Mouse (Mus musculus): Measurements from ENCODE around the gene Gabrd. TPM values are rescaled to one million over a fixed set of nuclear protein-coding genes. Genes with fewer than 3 reads are reported as not detected.

The Gabrd gene
- total and polyA plus RNA-seq, 3 experiments: 0.08 TPM; not detected in 2

- H3K4me2 ChIP-seq (ENCODE audit: insufficient read depth, low read depth, poor library complexity, severe bottlenecking): no peak overlapping the region
- peak; percentile 46 for DNase-seq (ENCODE audit: extremely low read depth)
- H3K4me1 ChIP-seq (ENCODE audit: control insufficient read depth in 1 of 2, insufficient read depth in 2 of 2): peaks cover 16 to 18% of the 10 kb centered on the region in 2 experiments
- H3K36me3 ChIP-seq (replicated peaks in 1 of 2; ENCODE audit: control insufficient read depth in 1 of 2, insufficient read depth in 1 of 2, low read length in 1 of 2): no peaks in the 10 kb centered on the region
- H3K9me3 ChIP-seq (replicated peaks; ENCODE audit: low read length): peaks cover 13% of the 10 kb centered on the region
- H3K27me3 ChIP-seq (replicated peaks): peaks cover 39% of the 10 kb centered on the region
- in situ Hi-C loops (cut with MboI; ENCODE audit: low pct_ligation_motif_present, low pct_unique_long_range_greater_than_20kb, low sequenced_read_pairs): no loop called here
- dilution Hi-C loops (cut with MboI; ENCODE audit: extremely low pct_ligation_motif_present, extremely low pct_unique_long_range_greater_than_20kb, low sequenced_read_pairs): no loop called here
- H3K4me3 ChIP-seq (replicated peaks in 1 of 3; ENCODE audit: low read depth in 2 of 3, low read length in 2 of 3, poor library complexity in 1 of 3): no peak overlapping the region
- no peak overlapping the region for H3K27ac ChIP-seq (ENCODE audit: insufficient read depth, low read depth)
- no peak for TF ChIP-seq USF2 (conservative IDR thresholded peaks at IDR 0.05; ENCODE audit: low read depth, low read length)
- TF ChIP-seq IRF4 (IDR thresholded peaks at IDR 0.05; ENCODE audit: low read depth, low read length): no peak
- TF ChIP-seq HCFC1 (IDR thresholded peaks at IDR 0.05; ENCODE audit: low read depth, low read length): no peak
- TF ChIP-seq ZC3H11A (IDR thresholded peaks at IDR 0.05; ENCODE audit: low read depth, low read length): no peak
- TF ChIP-seq RAD21 (IDR thresholded peaks at IDR 0.05; ENCODE audit: low read depth, low read length): peak; percentile 22
- TF ChIP-seq CTCF (conservative IDR thresholded peaks at IDR 0.05 in 1 of 2, IDR thresholded peaks at IDR 0.05 in 1 of 2; ENCODE audit: low read depth in 2 of 2, low read length in 2 of 2): peak; percentile 29 to 67; a peak in 3 of 4 replicates
- TF ChIP-seq USF1 (IDR thresholded peaks at IDR 0.05; ENCODE audit: low read depth, low read length): no peak
- no peak for TF ChIP-seq ELF1 (IDR thresholded peaks at IDR 0.05; ENCODE audit: low read depth, low read length)
- TF ChIP-seq CHD1 (IDR thresholded peaks at IDR 0.05; ENCODE audit: low read depth, low read length): no peak
- no peak overlapping the region for H3K9ac ChIP-seq (ENCODE audit: insufficient read depth, low read depth)
- no peaks in the 10 kb centered on the region for H3K79me2 ChIP-seq (replicated peaks; ENCODE audit: control insufficient read depth, extremely low read depth, insufficient read depth, poor library complexity, severe bottlenecking)
Observed at GRCm38 (mm10) chr4:155357601-155358000, 40.3 kb downstream of the Gabrd start.

GRCm38 (mm10) chr4:155356354-155356753 lies 41.6 kb downstream of the Gabrd start:
- no peaks in the 10 kb centered on the region for H3K79me2 ChIP-seq (replicated peaks; ENCODE audit: control insufficient read depth, extremely low read depth, insufficient read depth, poor library complexity, severe bottlenecking)
- peaks cover 7% of the 10 kb centered on the region for H3K9me3 ChIP-seq (replicated peaks; ENCODE audit: low read length)
- in situ Hi-C loops (cut with MboI; ENCODE audit: low pct_ligation_motif_present, low pct_unique_long_range_greater_than_20kb, low sequenced_read_pairs) (no loop called here), dilution Hi-C loops (cut with MboI; ENCODE audit: extremely low pct_ligation_motif_present, extremely low pct_unique_long_range_greater_than_20kb, low sequenced_read_pairs) (no loop called here)
- H3K27ac ChIP-seq (ENCODE audit: insufficient read depth, low read depth): no peak overlapping the region
- H3K4me1 ChIP-seq (ENCODE audit: control insufficient read depth in 1 of 2, insufficient read depth in 2 of 2): peaks cover 16 to 27% of the 10 kb centered on the region in 2 experiments
- no peaks in the 10 kb centered on the region for H3K36me3 ChIP-seq (replicated peaks in 1 of 2; ENCODE audit: control insufficient read depth in 1 of 2, insufficient read depth in 1 of 2, low read length in 1 of 2)
- H3K4me2 ChIP-seq (ENCODE audit: insufficient read depth, low read depth, poor library complexity, severe bottlenecking): no peak overlapping the region
- H3K9ac ChIP-seq (ENCODE audit: insufficient read depth, low read depth): no peak overlapping the region
- TF ChIP-seq MXI1 (IDR thresholded peaks at IDR 0.05; ENCODE audit: low read depth, low read length): no peak
- no peak for TF ChIP-seq RAD21 (IDR thresholded peaks at IDR 0.05; ENCODE audit: low read depth, low read length)
- no peak for TF ChIP-seq MYC (IDR thresholded peaks at IDR 0.05; ENCODE audit: low read depth, low read length)
- TF ChIP-seq CHD1 (IDR thresholded peaks at IDR 0.05; ENCODE audit: low read depth, low read length): no peak
- TF ChIP-seq E2F4 (IDR thresholded peaks at IDR 0.05; ENCODE audit: insufficient replicate concordance, low read depth, low read length): no peak
- no peak for TF ChIP-seq MAFK (IDR thresholded peaks at IDR 0.05; ENCODE audit: insufficient replicate concordance, low read length)
- no peak for TF ChIP-seq JUN (IDR thresholded peaks at IDR 0.05; ENCODE audit: insufficient read depth, low read depth, low read length)
- no peak for TF ChIP-seq SMC3 (IDR thresholded peaks at IDR 0.05; ENCODE audit: low read depth, low read length)
- TF ChIP-seq MEF2A (IDR thresholded peaks at IDR 0.05; ENCODE audit: borderline replicate concordance, low read depth, low read length): no peak
- TF ChIP-seq UBTF (IDR thresholded peaks at IDR 0.05; ENCODE audit: low read depth, low read length): no peak
- no peak for TF ChIP-seq JUND (conservative IDR thresholded peaks at IDR 0.05; ENCODE audit: low read depth, low read length)
- no peak for TF ChIP-seq POLR2A (IDR thresholded peaks at IDR 0.05; ENCODE audit: low read depth, low read length)
- no peak for TF ChIP-seq TBP (conservative IDR thresholded peaks at IDR 0.05; ENCODE audit: low read depth, low read length)
- no peak for TF ChIP-seq USF2 (conservative IDR thresholded peaks at IDR 0.05; ENCODE audit: low read depth, low read length)
- no peak for TF ChIP-seq TCF12 (IDR thresholded peaks at IDR 0.05; ENCODE audit: low read depth, low read length)
- TF ChIP-seq SIN3A (IDR thresholded peaks at IDR 0.05; ENCODE audit: low read length): no peak
- no peak for TF ChIP-seq BHLHE40 (IDR thresholded peaks at IDR 0.05; ENCODE audit: low read depth, low read length)
- TF ChIP-seq IRF4 (IDR thresholded peaks at IDR 0.05; ENCODE audit: low read depth, low read length): no peak
- H3K4me3 ChIP-seq (replicated peaks in 1 of 3; ENCODE audit: low read depth in 2 of 3, low read length in 2 of 3, poor library complexity in 1 of 3): no peak overlapping the region
- no peak for DNase-seq (ENCODE audit: extremely low read depth)
- H3K27me3 ChIP-seq (replicated peaks): peaks cover 32% of the 10 kb centered on the region

Data from CH12.LX (cell line).